In the genomic region with DNA sequence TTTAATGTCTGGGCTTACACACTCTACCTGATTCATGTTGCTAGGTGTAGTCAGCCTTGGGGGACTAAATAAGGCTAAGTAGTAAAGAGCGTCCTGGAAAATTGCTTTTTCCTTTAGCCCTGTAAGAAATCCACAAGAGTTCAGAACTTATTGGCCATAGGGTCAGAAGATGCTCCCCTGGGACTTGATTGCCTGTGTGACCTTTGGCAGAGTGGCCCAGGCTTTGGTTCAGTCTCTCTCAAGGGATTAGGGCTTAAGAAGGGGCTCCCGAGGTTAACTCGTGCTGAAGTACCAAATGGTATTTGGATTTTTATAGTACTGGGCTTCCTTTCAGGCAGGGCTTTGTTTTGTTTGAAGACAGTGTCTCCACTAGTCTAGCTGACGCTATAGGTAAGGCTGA, we compare ENCODE assay signal across 8 mouse cellular contexts. TPM values are rescaled to one million over a fixed set of nuclear protein-coding genes. Genes with fewer than 3 reads are reported as not detected.
DNase-seq lines count a peak whose midpoint lies in the region; ATAC-seq and TF ChIP-seq lines count a peak whose summit lies in the region.
"Had no signal": no experiment of that assay in that cellular context is flagged by ENCODE, and none has a peak within 500 bp of the region (broad histone marks: within the 10 kb centered on the region; RNA-seq: fewer than 3 reads in every experiment).

No protein-coding gene starts in this region.

- no peak for TF ChIP-seq CTCF in kidney, adult 2 months (conservative IDR thresholded peaks at IDR 0.05; ENCODE audit: insufficient read depth, insufficient read length, low read depth, low read length)
- TF ChIP-seq CTCF in cortical plate, adult 2 months (IDR thresholded peaks at IDR 0.05; ENCODE audit: extremely low read depth, insufficient read depth, low read length), result no peak
- no peak for TF ChIP-seq CTCF in forebrain, postnatal 0 days (IDR thresholded peaks at IDR 0.05; ENCODE audit: low read depth)

- peaks cover 4% of the 10 kb centered on the region; the same call in 1 of the 2 replicates for H3K36me3 ChIP-seq in kidney, adult 2 months (ENCODE audit: control insufficient read depth, insufficient read depth, low read length)
- H3K36me3 ChIP-seq in forebrain, postnatal 0 days (ENCODE audit: insufficient read depth), result peaks cover 10% of the 10 kb centered on the region
- H3K36me3 ChIP-seq in midbrain, embryonic 13.5 days, result peaks cover 24% of the 10 kb centered on the region

- no peaks in the 10 kb centered on the region for H3K27me3 ChIP-seq in kidney, adult 2 months (replicated peaks; ENCODE audit: control insufficient read depth, insufficient read depth, low read length)
- no peaks in the 10 kb centered on the region for H3K27me3 ChIP-seq in forebrain, postnatal 0 days (ENCODE audit: insufficient read depth, low read length)
- no peaks in the 10 kb centered on the region for H3K27me3 ChIP-seq in midbrain, embryonic 13.5 days

- WGBS in kidney, adult 2 months, result 39% methylated on average over 4 of the region's 4 CpGs
- WGBS in forebrain, postnatal 0 days, result 51% methylated on average over 4 of the region's 4 CpGs
- WGBS in midbrain, embryonic 13.5 days, result 40% methylated on average over 4 of the region's 4 CpGs

- ATAC-seq in forebrain, postnatal 0 days, result no peak
- no peak for ATAC-seq in midbrain, embryonic 13.5 days

- no peak overlapping the region for H3K4me3 ChIP-seq in kidney, adult 2 months (ENCODE audit: insufficient read depth, low read depth, low read length)
- peak overlapping the region; percentile 69; the same call in 1 of the 2 replicates for H3K4me3 ChIP-seq in cortical plate, adult 2 months (ENCODE audit: insufficient read depth, low read length)
- H3K4me3 ChIP-seq in forebrain, postnatal 0 days (ENCODE audit: low read depth, low read length), result no peak overlapping the region
- peak overlapping the region; percentile 96; the same call in 1 of the 2 replicates for H3K4me3 ChIP-seq in midbrain, embryonic 13.5 days (replicated peaks)

- peak; percentile 19 for DNase-seq in kidney, adult 2 months
- DNase-seq in kidney, adult 18-20 months, result no peak
- DNase-seq in forebrain, postnatal 0 days, result no peak
- DNase-seq in cerebellum, adult 9-11 months, result no peak
- no peak for DNase-seq in cerebellum, postnatal 4 days (ENCODE audit: low spot score in 2 of 2)

- peaks cover 15% of the 10 kb centered on the region; the same call in 1 of the 2 replicates for H3K4me1 ChIP-seq in kidney, adult 2 months (ENCODE audit: control insufficient read depth, insufficient read depth, low read length)
- peaks cover 8% of the 10 kb centered on the region for H3K4me1 ChIP-seq in cortical plate, adult 2 months (ENCODE audit: control insufficient read depth, insufficient read depth, low read length)
- peaks cover 14% of the 10 kb centered on the region for H3K4me1 ChIP-seq in forebrain, postnatal 0 days (ENCODE audit: insufficient read depth)
- H3K4me1 ChIP-seq in midbrain, embryonic 13.5 days (replicated peaks), result peaks cover 20% of the 10 kb centered on the region

- TF ChIP-seq POLR2A in kidney, adult 2 months (IDR thresholded peaks at IDR 0.05; ENCODE audit: low read depth, low read length), result no peak
- no peak for TF ChIP-seq POLR2A in cortical plate, adult 2 months (IDR thresholded peaks at IDR 0.05; ENCODE audit: extremely low read depth, insufficient read depth, low read length)

- peak overlapping the region; percentile 97; the same call in 1 of the 2 replicates for H3K4me2 ChIP-seq in forebrain, postnatal 0 days (ENCODE audit: low read depth)
- H3K4me2 ChIP-seq in midbrain, embryonic 13.5 days (replicated peaks), result peak overlapping the region; percentile 96

- H3K9ac ChIP-seq in forebrain, postnatal 0 days, result no peak overlapping the region
- 0 out of 2 replicates have a peak overlapping the region, but pooled peaks have one; percentile 11 for H3K9ac ChIP-seq in midbrain, embryonic 13.5 days (replicated peaks)

- H3K9me3 ChIP-seq in forebrain, postnatal 0 days (ENCODE audit: low read length), result no peaks in the 10 kb centered on the region
- no peaks in the 10 kb centered on the region for H3K9me3 ChIP-seq in midbrain, embryonic 13.5 days

- no peak overlapping the region for H3K27ac ChIP-seq in kidney, adult 2 months (ENCODE audit: insufficient read depth, low read depth, low read length)
- H3K27ac ChIP-seq in cortical plate, adult 2 months (ENCODE audit: insufficient read depth, low read length), result no peak overlapping the region
- H3K27ac ChIP-seq in forebrain, postnatal 0 days (ENCODE audit: low read depth, low read length), result no peak overlapping the region
- no peak overlapping the region for H3K27ac ChIP-seq in midbrain, embryonic 13.5 days

RNA-seq across cellular contexts. Expression of a gene that starts 1.7 kb away (rescaled TPM):
- polyA plus RNA-seq in kidney, adult 2 months (2012; rRNA removed), result 105 and 122 TPM in 2 replicates
- polyA plus RNA-seq in cortical plate, adult 2 months (2012; rRNA removed), result 179 and 184 TPM in 2 replicates
- 94.6 and 100 TPM in 2 replicates for total RNA-seq in forebrain, postnatal 0 days (2014; rRNA removed)
- 171 and 183 TPM in 2 replicates for polyA plus RNA-seq in forebrain, postnatal 0 days (2015; fragmentation: Nextera tagmentation; extraction: Ambion mirVana)
- 109 and 114 TPM in 2 replicates for polyA plus RNA-seq in midbrain, embryonic 13.5 days (2015; fragmentation: Nextera tagmentation; extraction: Ambion mirVana)

RNA-seq across cellular contexts. Expression of a gene that starts 27.8 kb away (rescaled TPM):
- polyA plus RNA-seq in kidney, adult 2 months (2012; rRNA removed), result 7.9 and 10.0 TPM in 2 replicates
- 33.8 and 34.7 TPM in 2 replicates for polyA plus RNA-seq in cortical plate, adult 2 months (2012; rRNA removed)
- total RNA-seq in forebrain, postnatal 0 days (2014; rRNA removed), result 56.7 and 61.2 TPM in 2 replicates
- 66.5 and 72.5 TPM in 2 replicates for polyA plus RNA-seq in forebrain, postnatal 0 days (2015; fragmentation: Nextera tagmentation; extraction: Ambion mirVana)
- polyA plus RNA-seq in midbrain, embryonic 13.5 days (2015; fragmentation: Nextera tagmentation; extraction: Ambion mirVana), result 27.8 and 28.5 TPM in 2 replicates

RNA-seq across cellular contexts. Expression of a gene that starts 49.1 kb away (rescaled TPM):
- not detected in 2 replicates for polyA plus RNA-seq in kidney, adult 2 months (2012; rRNA removed)
- 0.09 and 0.10 TPM in 2 replicates for polyA plus RNA-seq in cortical plate, adult 2 months (2012; rRNA removed)
- total RNA-seq in forebrain, postnatal 0 days (2014; rRNA removed), result not detected in 2 replicates
- polyA plus RNA-seq in forebrain, postnatal 0 days (2015; fragmentation: Nextera tagmentation; extraction: Ambion mirVana), result 0.05 TPM in 1 of 2 replicates, not detected in the other
- polyA plus RNA-seq in midbrain, embryonic 13.5 days (2015; fragmentation: Nextera tagmentation; extraction: Ambion mirVana), result not detected in 2 replicates
- total RNA-seq: left cerebral cortex, postnatal 25 days had no signal

Comparison
In these comparisons a context has a peak if more than half of its experiments do, and no peak if none do; other contexts are left out.
1. H3K4me3 ChIP-seq: peak in cortical plate, adult 2 months (single experiment) and midbrain, embryonic 13.5 days (single experiment); none in kidney, adult 2 months (single experiment) and forebrain, postnatal 0 days (single experiment).